Mouse (Mus musculus): ENCODE results near the gene Gm2a. TPM values are rescaled to one million over a fixed set of nuclear protein-coding genes. Genes with fewer than 3 reads are reported as not detected.

Gene Gm2a
- total and polyA plus RNA-seq, 3 experiments: 0.19 to 0.52 TPM; not detected in 1

DNA sequence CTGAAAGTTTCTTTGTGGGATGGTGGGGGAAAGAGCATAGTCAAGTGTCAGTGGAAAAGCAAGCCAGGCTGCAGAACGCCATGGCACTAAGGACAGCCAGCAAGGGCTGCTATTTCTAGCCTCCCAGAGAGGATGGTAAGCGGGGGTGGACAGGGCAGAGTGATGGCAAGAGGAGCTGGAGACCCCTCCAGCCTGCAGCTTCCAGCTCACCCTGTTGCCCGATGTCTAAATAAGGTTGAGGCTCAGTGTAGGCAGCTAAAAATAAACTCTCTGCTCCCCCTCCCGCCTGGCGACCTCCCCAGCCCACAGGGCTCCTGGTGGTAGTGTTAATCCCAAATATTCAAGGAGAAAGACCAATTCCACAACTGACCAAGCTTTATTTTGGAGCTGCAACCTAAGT is 12.5 kb upstream of the Gm2a start:
- Histone ChIP-seq H3K27ac (ENCODE audit: control insufficient read depth, low read depth, low read length) (no peak overlapping the region), H3K4me3 (ENCODE audit: control insufficient read depth in 1 of 2, insufficient read depth in 1 of 2, low read depth in 2 of 2, low read length in 2 of 2) (no peak overlapping the region), H3K36me3 (ENCODE audit: control insufficient read depth in 1 of 2, insufficient read depth in 2 of 2, low read length in 2 of 2) (no peaks in the 10 kb centered on the region), H3K4me1 (ENCODE audit: control insufficient read depth in 1 of 2, insufficient read depth in 2 of 2, low read length in 2 of 2) (no peaks in the 10 kb centered on the region), H3K9me3 (replicated peaks; ENCODE audit: insufficient read depth, low read length) (no peaks in the 10 kb centered on the region), H3K9ac (ENCODE audit: control insufficient read depth, low read depth, low read length, poor library complexity, severe bottlenecking) (no peak overlapping the region), H3K27me3 (ENCODE audit: control insufficient read depth in 1 of 2, insufficient read depth in 2 of 2, low read length in 2 of 2) (peaks cover 18 to 19% of the 10 kb centered on the region in 2 experiments), H3K79me2 (ENCODE audit: control insufficient read depth, insufficient read depth, low read length, poor library complexity) (no peaks in the 10 kb centered on the region)
- no peak for TF ChIP-seq SMC3 (IDR thresholded peaks at IDR 0.05; ENCODE audit: low read depth, low read length)
- no peak for TF ChIP-seq MEF2A (IDR thresholded peaks at IDR 0.05; ENCODE audit: extremely low read depth, insufficient replicate concordance, low read depth, low read length, poor library complexity, severe bottlenecking)
- no peak for TF ChIP-seq GATA1 (IDR thresholded peaks at IDR 0.05; ENCODE audit: low read depth, low read length)
- TF ChIP-seq MYC (IDR thresholded peaks at IDR 0.05; ENCODE audit: low read depth, low read length): no peak
- TF ChIP-seq ZNF384 (IDR thresholded peaks at IDR 0.05; ENCODE audit: low read depth, low read length): no peak
- TF ChIP-seq MXI1 (IDR thresholded peaks at IDR 0.05; ENCODE audit: low read depth, low read length): no peak
- TF ChIP-seq ETS1 (IDR thresholded peaks at IDR 0.05; ENCODE audit: low read depth, low read length): no peak
- no peak for TF ChIP-seq NRF1 (IDR thresholded peaks at IDR 0.05; ENCODE audit: insufficient read depth, low read depth, low read length, poor library complexity, severe bottlenecking)
- no peak for TF ChIP-seq ZMIZ1 (IDR thresholded peaks at IDR 0.05; ENCODE audit: low read depth, low read length)
- no peak for TF ChIP-seq UBTF (IDR thresholded peaks at IDR 0.05; ENCODE audit: borderline replicate concordance, insufficient read depth, low read depth, low read length)
- TF ChIP-seq KAT2A (conservative IDR thresholded peaks at IDR 0.05; ENCODE audit: low read depth, low read length): no peak
- TF ChIP-seq USF2 (IDR thresholded peaks at IDR 0.05; ENCODE audit: borderline replicate concordance in 1 of 2, insufficient read depth in 1 of 2, low read depth in 1 of 2, low read length in 2 of 2): no peak
- no peak for TF ChIP-seq CHD2 (IDR thresholded peaks at IDR 0.05; ENCODE audit: low read length)
- TF ChIP-seq TCF12 (IDR thresholded peaks at IDR 0.05; ENCODE audit: low read depth, low read length): no peak
- no peak for TF ChIP-seq MAX (IDR thresholded peaks at IDR 0.05; ENCODE audit: low read length)
- TF ChIP-seq POLR2A (IDR thresholded peaks at IDR 0.05; ENCODE audit: control insufficient read depth in 1 of 2, insufficient read depth in 1 of 2, low read depth in 1 of 2, low read length in 2 of 2, poor library complexity in 1 of 2): no peak
- no peak for DNase-seq (ENCODE audit: low read depth, low spot score)

DNA sequence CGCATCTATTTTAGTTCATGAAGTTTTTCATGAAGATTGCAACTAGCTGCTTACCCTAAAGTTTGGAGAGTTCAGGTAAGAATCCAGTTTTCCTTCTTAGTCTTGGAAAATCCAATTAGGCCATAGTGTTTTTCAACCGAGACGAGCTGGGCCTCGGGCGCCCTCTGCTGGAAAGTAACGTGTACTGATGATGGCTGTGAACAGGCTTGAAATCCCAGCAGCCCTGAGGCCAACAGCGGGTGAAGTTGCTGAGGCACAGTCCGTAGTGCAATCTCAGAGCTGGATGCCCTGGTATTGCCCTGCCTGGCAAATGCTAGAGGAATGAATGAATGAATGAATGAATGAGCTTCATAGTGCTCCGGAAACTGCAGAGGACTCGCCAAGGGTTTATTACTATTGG is 10.9 kb upstream of the Gm2a start:
- H3K4me3 ChIP-seq (ENCODE audit: control insufficient read depth in 1 of 2, insufficient read depth in 1 of 2, low read depth in 2 of 2, low read length in 2 of 2): no peak overlapping the region
- peaks cover 12 to 18% of the 10 kb centered on the region in 2 experiments for H3K27me3 ChIP-seq (ENCODE audit: control insufficient read depth in 1 of 2, insufficient read depth in 2 of 2, low read length in 2 of 2)
- H3K4me1 ChIP-seq (ENCODE audit: control insufficient read depth in 1 of 2, insufficient read depth in 2 of 2, low read length in 2 of 2): no peaks in the 10 kb centered on the region
- H3K27ac ChIP-seq (ENCODE audit: control insufficient read depth, low read depth, low read length): no peak overlapping the region
- no peaks in the 10 kb centered on the region for H3K36me3 ChIP-seq (ENCODE audit: control insufficient read depth in 1 of 2, insufficient read depth in 2 of 2, low read length in 2 of 2)
- H3K79me2 ChIP-seq (ENCODE audit: control insufficient read depth, insufficient read depth, low read length, poor library complexity): no peaks in the 10 kb centered on the region
- DNase-seq (ENCODE audit: low read depth, low spot score): peak; percentile 81
- no peak overlapping the region for H3K9ac ChIP-seq (ENCODE audit: control insufficient read depth, low read depth, low read length, poor library complexity, severe bottlenecking)
- no peaks in the 10 kb centered on the region for H3K9me3 ChIP-seq (replicated peaks; ENCODE audit: insufficient read depth, low read length)
- TF ChIP-seq GABPA (IDR thresholded peaks at IDR 0.05; ENCODE audit: low read depth, low read length): no peak
- TF ChIP-seq POLR2A (IDR thresholded peaks at IDR 0.05; ENCODE audit: control insufficient read depth in 1 of 2, insufficient read depth in 1 of 2, low read depth in 1 of 2, low read length in 2 of 2, poor library complexity in 1 of 2): no peak
- no peak for TF ChIP-seq ZMIZ1 (IDR thresholded peaks at IDR 0.05; ENCODE audit: low read depth, low read length)
- no peak for TF ChIP-seq GATA1 (IDR thresholded peaks at IDR 0.05; ENCODE audit: low read depth, low read length)
- TF ChIP-seq MAX (IDR thresholded peaks at IDR 0.05; ENCODE audit: low read length): no peak
- TF ChIP-seq CHD2 (IDR thresholded peaks at IDR 0.05; ENCODE audit: low read length): no peak
- peak; percentile 15; the same call in 1 of the 2 replicates for TF ChIP-seq USF1 (IDR thresholded peaks at IDR 0.05; ENCODE audit: low read depth, low read length)
- TF ChIP-seq POLR2AphosphoS5 (IDR thresholded peaks at IDR 0.05; ENCODE audit: borderline replicate concordance, low read depth, low read length): no peak
- no peak for TF ChIP-seq MYB (IDR thresholded peaks at IDR 0.05; ENCODE audit: low read depth, low read length)
- no peak for TF ChIP-seq TAL1 (IDR thresholded peaks at IDR 0.05; ENCODE audit: low read length)
- TF ChIP-seq SMC3 (IDR thresholded peaks at IDR 0.05; ENCODE audit: low read depth, low read length): peak; percentile 94
- TF ChIP-seq JUND (IDR thresholded peaks at IDR 0.05; ENCODE audit: low read depth, low read length): no peak
- no peak for TF ChIP-seq MYC (IDR thresholded peaks at IDR 0.05; ENCODE audit: low read depth, low read length)
- TF ChIP-seq ZKSCAN1 (IDR thresholded peaks at IDR 0.05; ENCODE audit: low read depth, low read length): no peak
- TF ChIP-seq TCF12 (IDR thresholded peaks at IDR 0.05; ENCODE audit: low read depth, low read length): no peak
- no peak for TF ChIP-seq USF2 (IDR thresholded peaks at IDR 0.05; ENCODE audit: borderline replicate concordance in 1 of 2, insufficient read depth in 1 of 2, low read depth in 1 of 2, low read length in 2 of 2)
- TF ChIP-seq ZC3H11A (IDR thresholded peaks at IDR 0.05; ENCODE audit: low read depth, low read length): peak; percentile 77
- no peak for TF ChIP-seq POLR2AphosphoS2 (IDR thresholded peaks at IDR 0.05; ENCODE audit: low read length)
- TF ChIP-seq RCOR1 (IDR thresholded peaks at IDR 0.05; ENCODE audit: low read depth, low read length): 0 out of 2 replicates have a peak, but pooled peaks have one; percentile 30
- TF ChIP-seq MXI1 (IDR thresholded peaks at IDR 0.05; ENCODE audit: low read depth, low read length): no peak
- TF ChIP-seq HCFC1 (IDR thresholded peaks at IDR 0.05; ENCODE audit: low read depth, low read length): no peak
- TF ChIP-seq KAT2A (conservative IDR thresholded peaks at IDR 0.05; ENCODE audit: low read depth, low read length): no peak
- TF ChIP-seq NRF1 (IDR thresholded peaks at IDR 0.05; ENCODE audit: insufficient read depth, low read depth, low read length, poor library complexity, severe bottlenecking): 0 out of 2 replicates have a peak, but pooled peaks have one; percentile 6
- peak; percentile 83 for TF ChIP-seq RAD21 (IDR thresholded peaks at IDR 0.05; ENCODE audit: low read depth, low read length)
- peak; percentile 44; the same call in 1 of the 2 replicates for TF ChIP-seq ZNF384 (IDR thresholded peaks at IDR 0.05; ENCODE audit: low read depth, low read length)
